Mouse (Mus musculus): ENCODE results near the gene Derl3. TPM values are rescaled to one million over a fixed set of nuclear protein-coding genes. Genes with fewer than 3 reads are reported as not detected.
"Not testable (repeated sequence)": the region's sequence is repeated elsewhere in the genome, so short reads cannot be mapped to it uniquely, and the experiment has no call there.

Gene Derl3
- polyA plus RNA-seq, 1 experiment from 2014 or later, result 1.5 TPM

- WGBS, result 8% methylated on average over 15 of the region's 15 CpGs
- H3K4me1 ChIP-seq (replicated peaks; ENCODE audit: control insufficient read depth, insufficient read depth, low read length), result peaks cover 8% of the 10 kb centered on the region; the same call in 1 of the 2 replicates
- no peak overlapping the region for H3K4me3 ChIP-seq (replicated peaks; ENCODE audit: low read length)
- H3K36me3 ChIP-seq (replicated peaks; ENCODE audit: control insufficient read depth, insufficient read depth), result no peaks in the 10 kb centered on the region
- H3K9ac ChIP-seq, result no peak overlapping the region
- H3K27ac ChIP-seq, result peak overlapping the region; percentile 47
- no peaks in the 10 kb centered on the region for H3K27me3 ChIP-seq (ENCODE audit: control insufficient read depth, insufficient read depth, low read length)
- H3K4me2 ChIP-seq (replicated peaks), result no peak overlapping the region
- DNase-seq (ENCODE audit: low spot score) (no peak), ATAC-seq (ENCODE audit: low FRiP score) (peak; percentile 44)
- H3K9me3 ChIP-seq (ENCODE audit: control insufficient read depth, low read length), result no peaks in the 10 kb centered on the region
These were observed 10.6 kb upstream of the Derl3 start for GRCm38 (mm10) chr10:75882433-75883231.

GRCm38 (mm10) chr10:75883232-75883552 lies 10.0 kb upstream of the Derl3 start:
- DNase-seq (ENCODE audit: low spot score) (peak; percentile 65), ATAC-seq (ENCODE audit: low FRiP score) (peak; percentile 56)
- no peak overlapping the region for H3K4me3 ChIP-seq (replicated peaks; ENCODE audit: low read length)
- H3K4me1 ChIP-seq (replicated peaks; ENCODE audit: control insufficient read depth, insufficient read depth, low read length), result peaks cover 8% of the 10 kb centered on the region; the same call in 1 of the 2 replicates
- no peak overlapping the region for H3K27ac ChIP-seq
- H3K9me3 ChIP-seq (ENCODE audit: control insufficient read depth, low read length), result no peaks in the 10 kb centered on the region
- 2% methylated on average over 10 of the region's 10 CpGs for WGBS
- H3K27me3 ChIP-seq (ENCODE audit: control insufficient read depth, insufficient read depth, low read length), result no peaks in the 10 kb centered on the region
- H3K36me3 ChIP-seq (replicated peaks; ENCODE audit: control insufficient read depth, insufficient read depth), result no peaks in the 10 kb centered on the region
- no peak overlapping the region for H3K9ac ChIP-seq
- no peak overlapping the region for H3K4me2 ChIP-seq (replicated peaks)

- DNase-seq (ENCODE audit: low spot score) (no peak), ATAC-seq (ENCODE audit: low FRiP score) (no peak)
- H3K9ac ChIP-seq, result no peak overlapping the region
- WGBS, result 97% methylated on average over 8 of the region's 8 CpGs
- H3K27ac ChIP-seq, result no peak overlapping the region
- no peak overlapping the region for H3K4me2 ChIP-seq (replicated peaks)
- H3K36me3 ChIP-seq (replicated peaks; ENCODE audit: control insufficient read depth, insufficient read depth), result no peaks in the 10 kb centered on the region
- H3K9me3 ChIP-seq (ENCODE audit: control insufficient read depth, low read length), result no peaks in the 10 kb centered on the region
- H3K4me1 ChIP-seq (replicated peaks; ENCODE audit: control insufficient read depth, insufficient read depth, low read length), result peaks cover 8% of the 10 kb centered on the region; the same call in 1 of the 2 replicates
- H3K4me3 ChIP-seq (replicated peaks; ENCODE audit: low read length), result no peak overlapping the region
- H3K27me3 ChIP-seq (ENCODE audit: control insufficient read depth, insufficient read depth, low read length), result no peaks in the 10 kb centered on the region
These were observed 8.5 kb upstream of the Derl3 start for GRCm38 (mm10) chr10:75884742-75885141.

- WGBS, result 88% methylated on average over 4 of the region's 5 CpGs
- not testable (repeated sequence) for ATAC-seq (ENCODE audit: low FRiP score); H3K36me3 ChIP-seq (replicated peaks; ENCODE audit: control insufficient read depth, insufficient read depth); H3K4me1 ChIP-seq (replicated peaks; ENCODE audit: control insufficient read depth, insufficient read depth, low read length); H3K4me3 ChIP-seq (replicated peaks; ENCODE audit: low read length); H3K27me3 ChIP-seq (ENCODE audit: control insufficient read depth, insufficient read depth, low read length); DNase-seq (ENCODE audit: low spot score); H3K27ac ChIP-seq; H3K4me2 ChIP-seq (replicated peaks); H3K9ac ChIP-seq; H3K9me3 ChIP-seq (ENCODE audit: control insufficient read depth, low read length)
These were observed 5.7 kb upstream of the Derl3 start for GRCm38 (mm10) chr10:75887504-75887903.

GRCm38 (mm10) chr10:75889406-75890153 lies 3.6 kb upstream of the Derl3 start:
- no peak for ATAC-seq (ENCODE audit: low FRiP score)
- H3K9ac ChIP-seq, result no peak overlapping the region
- H3K9me3 ChIP-seq (ENCODE audit: control insufficient read depth, low read length), result no peaks in the 10 kb centered on the region
- DNase-seq (ENCODE audit: low spot score), result no peak
- H3K27me3 ChIP-seq (ENCODE audit: control insufficient read depth, insufficient read depth, low read length), result no peaks in the 10 kb centered on the region
- H3K4me1 ChIP-seq (replicated peaks; ENCODE audit: control insufficient read depth, insufficient read depth, low read length), result peaks cover 5% of the 10 kb centered on the region; the same call in 1 of the 2 replicates
- no peak overlapping the region for H3K27ac ChIP-seq
- H3K4me2 ChIP-seq (replicated peaks), result no peak overlapping the region
- 41% methylated on average over 8 of the region's 8 CpGs for WGBS
- peaks cover 5% of the 10 kb centered on the region; the same call in 1 of the 2 replicates for H3K36me3 ChIP-seq (replicated peaks; ENCODE audit: control insufficient read depth, insufficient read depth)
- H3K4me3 ChIP-seq (replicated peaks; ENCODE audit: low read length), result no peak overlapping the region

GRCm38 (mm10) chr10:75894601-75895000 lies 1.4 kb downstream of the Derl3 start:
- Histone ChIP-seq H3K4me1 (replicated peaks; ENCODE audit: control insufficient read depth, insufficient read depth, low read length) (peaks cover 5% of the 10 kb centered on the region; the same call in 1 of the 2 replicates), H3K4me3 (replicated peaks; ENCODE audit: low read length) (no peak overlapping the region), H3K27me3 (ENCODE audit: control insufficient read depth, insufficient read depth, low read length) (no peaks in the 10 kb centered on the region), H3K36me3 (replicated peaks; ENCODE audit: control insufficient read depth, insufficient read depth) (peaks cover 53% of the 10 kb centered on the region), H3K27ac (no peak overlapping the region), H3K9me3 (ENCODE audit: control insufficient read depth, low read length) (no peaks in the 10 kb centered on the region), H3K4me2 (replicated peaks) (no peak overlapping the region), H3K9ac (no peak overlapping the region)
- 86% methylated on average over 6 of the region's 6 CpGs for WGBS
- ATAC-seq (ENCODE audit: low FRiP score) (no peak), DNase-seq (ENCODE audit: low spot score) (no peak)

- peaks cover 64% of the 10 kb centered on the region for H3K36me3 ChIP-seq (replicated peaks; ENCODE audit: control insufficient read depth, insufficient read depth)
- no peak overlapping the region for H3K4me3 ChIP-seq (replicated peaks; ENCODE audit: low read length)
- 96% methylated on average over 5 of the region's 5 CpGs for WGBS
- ATAC-seq (ENCODE audit: low FRiP score) (no peak), DNase-seq (ENCODE audit: low spot score) (no peak)
- no peak overlapping the region for H3K27ac ChIP-seq
- H3K9me3 ChIP-seq (ENCODE audit: control insufficient read depth, low read length), result no peaks in the 10 kb centered on the region
- H3K4me2 ChIP-seq (replicated peaks), result no peak overlapping the region
- no peaks in the 10 kb centered on the region for H3K27me3 ChIP-seq (ENCODE audit: control insufficient read depth, insufficient read depth, low read length)
- H3K9ac ChIP-seq, result no peak overlapping the region
- H3K4me1 ChIP-seq (replicated peaks; ENCODE audit: control insufficient read depth, insufficient read depth, low read length), result peaks cover 5% of the 10 kb centered on the region; the same call in 1 of the 2 replicates
These were observed 2.5 kb downstream of the Derl3 start for GRCm38 (mm10) chr10:75895730-75896129.

- WGBS, result 100% methylated on average over 1 of the region's 1 CpGs
- Histone ChIP-seq H3K9me3 (ENCODE audit: control insufficient read depth, low read length) (no peaks in the 10 kb centered on the region), H3K27me3 (ENCODE audit: control insufficient read depth, insufficient read depth, low read length) (no peaks in the 10 kb centered on the region), H3K4me3 (replicated peaks; ENCODE audit: low read length) (no peak overlapping the region), H3K4me1 (replicated peaks; ENCODE audit: control insufficient read depth, insufficient read depth, low read length) (peaks cover 5% of the 10 kb centered on the region; the same call in 1 of the 2 replicates), H3K27ac (no peak overlapping the region), H3K36me3 (replicated peaks; ENCODE audit: control insufficient read depth, insufficient read depth) (peaks cover 69% of the 10 kb centered on the region), H3K9ac (no peak overlapping the region), H3K4me2 (replicated peaks) (no peak overlapping the region)
- ATAC-seq (ENCODE audit: low FRiP score) (no peak), DNase-seq (ENCODE audit: low spot score) (no peak)
These were observed 3.0 kb downstream of the Derl3 start for GRCm38 (mm10) chr10:75896208-75896607.

- 31% methylated on average over 6 of the region's 6 CpGs for WGBS
- Histone ChIP-seq H3K4me2 (replicated peaks) (no peak overlapping the region), H3K9me3 (ENCODE audit: control insufficient read depth, low read length) (no peaks in the 10 kb centered on the region), H3K27me3 (ENCODE audit: control insufficient read depth, insufficient read depth, low read length) (no peaks in the 10 kb centered on the region), H3K4me1 (replicated peaks; ENCODE audit: control insufficient read depth, insufficient read depth, low read length) (peaks cover 5% of the 10 kb centered on the region; the same call in 1 of the 2 replicates), H3K4me3 (replicated peaks; ENCODE audit: low read length) (no peak overlapping the region), H3K36me3 (replicated peaks; ENCODE audit: control insufficient read depth, insufficient read depth) (peaks cover 80% of the 10 kb centered on the region), H3K9ac (no peak overlapping the region), H3K27ac (no peak overlapping the region)
- DNase-seq (ENCODE audit: low spot score) (peak; percentile 71), ATAC-seq (ENCODE audit: low FRiP score) (no peak)
These were observed 4.2 kb downstream of the Derl3 start for GRCm38 (mm10) chr10:75897373-75897772.

Measured in hindbrain, embryonic 14.5 days (tissue).